Mouse (Mus musculus): ENCODE measurements around the gene Olfr826. TPM values are rescaled to one million over a fixed set of nuclear protein-coding genes. Genes with fewer than 3 reads are reported as not detected.

Gene Olfr826
- not detected in 2 replicates for polyA plus RNA-seq (2015; fragmentation: Nextera tagmentation; extraction: Ambion mirVana)

GRCm38 (mm10) chr10:130184086-130184485 lies at the start of gene Olfr826:
TSS of gene Olfr826 (minus strand) at chr10:130184186.
- H3K4me2 ChIP-seq (replicated peaks; ENCODE audit: low read depth), result no peak within 1 kb of the TSS
- TF ChIP-seq CTCF (IDR thresholded peaks at IDR 0.05; ENCODE audit: low read depth), result no peak
- WGBS, result 64% methylated on average over 1 of the region's 1 CpGs
- no peaks in the 10 kb centered on the region for H3K27me3 ChIP-seq (replicated peaks; ENCODE audit: control insufficient read depth, insufficient read depth, low read length)
- ATAC-seq, result no peak
- no peak within 1 kb of the TSS for H3K4me3 ChIP-seq (ENCODE audit: low read depth, low read length)
- H3K27ac ChIP-seq (ENCODE audit: low read depth, low read length), result no peak within 1 kb of the TSS
- no peak within 1 kb of the TSS for H3K9ac ChIP-seq (ENCODE audit: low read depth, low read length)
- no peaks in the 10 kb centered on the region for H3K36me3 ChIP-seq (ENCODE audit: control insufficient read depth, insufficient read depth)
- H3K9me3 ChIP-seq (ENCODE audit: control insufficient read depth), result no peaks in the 10 kb centered on the region
- H3K4me1 ChIP-seq (replicated peaks; ENCODE audit: control insufficient read depth, insufficient read depth, low read length), result no peaks in the 10 kb centered on the region

DNA sequence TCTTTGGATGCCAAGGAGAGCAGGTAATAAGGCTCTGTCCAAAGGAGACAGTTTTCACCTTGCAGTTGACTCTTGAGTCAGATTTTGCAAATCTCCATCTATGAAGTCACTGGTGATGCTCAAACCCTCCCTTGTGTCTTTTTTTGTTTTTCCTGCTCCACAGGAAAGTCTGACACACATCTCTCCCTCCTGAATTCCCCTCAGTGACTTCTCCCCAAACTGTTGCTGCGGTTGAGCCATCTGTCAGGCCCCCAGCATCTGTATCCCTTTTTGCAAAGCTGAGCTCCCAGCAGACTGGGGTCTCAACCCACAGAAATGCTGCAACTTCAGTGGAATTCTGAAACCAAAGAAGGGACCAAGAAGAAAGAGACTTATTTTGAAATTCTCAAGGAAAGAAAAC lies 48.1 kb upstream of the Olfr826 start:
- H3K4me3 ChIP-seq (ENCODE audit: low read depth, low read length), result no peak overlapping the region
- no peaks in the 10 kb centered on the region for H3K36me3 ChIP-seq (ENCODE audit: control insufficient read depth, insufficient read depth)
- no peaks in the 10 kb centered on the region for H3K4me1 ChIP-seq (replicated peaks; ENCODE audit: control insufficient read depth, insufficient read depth, low read length)
- 81% methylated on average over 1 of the region's 1 CpGs for WGBS
- no peaks in the 10 kb centered on the region for H3K27me3 ChIP-seq (replicated peaks; ENCODE audit: control insufficient read depth, insufficient read depth, low read length)
- no peaks in the 10 kb centered on the region for H3K9me3 ChIP-seq (ENCODE audit: control insufficient read depth)
- H3K27ac ChIP-seq (ENCODE audit: low read depth, low read length), result no peak overlapping the region
- no peak for TF ChIP-seq CTCF (IDR thresholded peaks at IDR 0.05; ENCODE audit: low read depth)
- no peak overlapping the region for H3K4me2 ChIP-seq (replicated peaks; ENCODE audit: low read depth)
- no peak overlapping the region for H3K9ac ChIP-seq (ENCODE audit: low read depth, low read length)
- no peak for ATAC-seq

GRCm38 (mm10) chr10:130229584-130229983 lies 45.6 kb upstream of the Olfr826 start:
- Histone ChIP-seq H3K4me2 (replicated peaks; ENCODE audit: low read depth) (no peak overlapping the region), H3K9me3 (ENCODE audit: control insufficient read depth) (no peaks in the 10 kb centered on the region), H3K27me3 (replicated peaks; ENCODE audit: control insufficient read depth, insufficient read depth, low read length) (no peaks in the 10 kb centered on the region), H3K9ac (ENCODE audit: low read depth, low read length) (no peak overlapping the region), H3K36me3 (ENCODE audit: control insufficient read depth, insufficient read depth) (no peaks in the 10 kb centered on the region), H3K4me1 (replicated peaks; ENCODE audit: control insufficient read depth, insufficient read depth, low read length) (no peaks in the 10 kb centered on the region), H3K27ac (ENCODE audit: low read depth, low read length) (no peak overlapping the region), H3K4me3 (ENCODE audit: low read depth, low read length) (no peak overlapping the region)
- TF ChIP-seq CTCF (IDR thresholded peaks at IDR 0.05; ENCODE audit: low read depth), result peak; percentile 42; the same call in 1 of the 2 replicates
- WGBS, result 88% methylated on average over 5 of the region's 5 CpGs
- ATAC-seq, result no peak

DNA sequence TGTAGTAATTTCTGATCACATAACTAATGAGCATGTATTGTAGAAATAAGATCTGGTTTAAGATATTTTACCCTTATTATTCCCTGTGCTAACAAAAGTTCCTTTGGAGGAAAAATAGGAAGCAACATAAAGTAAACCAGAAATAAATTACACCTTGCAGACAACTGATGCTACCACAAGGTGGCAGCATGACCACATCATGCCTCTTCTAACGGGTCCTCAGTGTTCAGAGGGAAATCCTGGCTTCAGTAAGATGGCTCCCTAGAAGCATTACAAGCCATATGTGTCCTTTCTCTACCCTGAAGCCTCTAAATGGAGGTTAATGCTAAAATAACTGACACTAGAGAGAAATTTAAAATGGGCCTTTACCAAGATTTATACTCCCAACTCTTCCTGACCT lies 44.3 kb upstream of the Olfr826 start:
- ATAC-seq, result 0 out of 2 replicates have a peak, but pooled peaks have one; percentile 51
- TF ChIP-seq CTCF (IDR thresholded peaks at IDR 0.05; ENCODE audit: low read depth), result peak; percentile 88
- Histone ChIP-seq H3K27ac (ENCODE audit: low read depth, low read length) (no peak overlapping the region), H3K4me3 (ENCODE audit: low read depth, low read length) (no peak overlapping the region), H3K4me1 (replicated peaks; ENCODE audit: control insufficient read depth, insufficient read depth, low read length) (no peaks in the 10 kb centered on the region), H3K9ac (ENCODE audit: low read depth, low read length) (no peak overlapping the region), H3K9me3 (ENCODE audit: control insufficient read depth) (no peaks in the 10 kb centered on the region), H3K36me3 (ENCODE audit: control insufficient read depth, insufficient read depth) (no peaks in the 10 kb centered on the region), H3K27me3 (replicated peaks; ENCODE audit: control insufficient read depth, insufficient read depth, low read length) (no peaks in the 10 kb centered on the region), H3K4me2 (replicated peaks; ENCODE audit: low read depth) (no peak overlapping the region)
- 0% methylated on average over 1 of the region's 1 CpGs for WGBS

DNA sequence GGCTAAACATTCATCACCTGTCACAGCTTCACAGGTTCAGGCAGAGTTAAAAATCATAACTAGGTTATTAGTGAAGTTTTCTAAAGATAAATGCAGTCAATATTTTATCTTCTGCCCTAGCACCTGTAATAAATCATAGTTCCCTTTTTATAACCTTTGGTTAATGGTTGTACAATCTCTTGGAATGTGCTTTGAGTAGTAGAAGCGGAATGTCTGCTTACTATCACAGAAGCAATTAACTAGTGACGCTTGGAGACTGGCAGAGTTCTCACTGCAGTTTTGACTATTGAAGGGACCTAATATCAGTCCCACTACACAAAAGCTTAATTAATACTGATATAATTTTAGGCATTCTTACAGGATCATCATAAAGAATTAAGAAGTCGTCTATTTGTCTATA lies 41.0 kb upstream of the Olfr826 start:
- Histone ChIP-seq H3K27ac (ENCODE audit: low read depth, low read length) (no peak overlapping the region), H3K27me3 (replicated peaks; ENCODE audit: control insufficient read depth, insufficient read depth, low read length) (no peaks in the 10 kb centered on the region), H3K9ac (ENCODE audit: low read depth, low read length) (no peak overlapping the region), H3K9me3 (ENCODE audit: control insufficient read depth) (no peaks in the 10 kb centered on the region), H3K36me3 (ENCODE audit: control insufficient read depth, insufficient read depth) (no peaks in the 10 kb centered on the region), H3K4me2 (replicated peaks; ENCODE audit: low read depth) (no peak overlapping the region), H3K4me1 (replicated peaks; ENCODE audit: control insufficient read depth, insufficient read depth, low read length) (no peaks in the 10 kb centered on the region), H3K4me3 (ENCODE audit: low read depth, low read length) (no peak overlapping the region)
- ATAC-seq, result peak; percentile 49; the same call in 1 of the 2 replicates
- no peak for TF ChIP-seq CTCF (IDR thresholded peaks at IDR 0.05; ENCODE audit: low read depth)
- 24% methylated on average over 3 of the region's 3 CpGs for WGBS

GRCm38 (mm10) chr10:130214303-130214702 lies 30.3 kb upstream of the Olfr826 start, which contains the start of gene Olfr827:
TSS of gene Olfr827 (minus strand) at chr10:130214403.
- WGBS, result 81% methylated on average over 1 of the region's 1 CpGs
- TF ChIP-seq CTCF (IDR thresholded peaks at IDR 0.05; ENCODE audit: low read depth), result no peak

DNA sequence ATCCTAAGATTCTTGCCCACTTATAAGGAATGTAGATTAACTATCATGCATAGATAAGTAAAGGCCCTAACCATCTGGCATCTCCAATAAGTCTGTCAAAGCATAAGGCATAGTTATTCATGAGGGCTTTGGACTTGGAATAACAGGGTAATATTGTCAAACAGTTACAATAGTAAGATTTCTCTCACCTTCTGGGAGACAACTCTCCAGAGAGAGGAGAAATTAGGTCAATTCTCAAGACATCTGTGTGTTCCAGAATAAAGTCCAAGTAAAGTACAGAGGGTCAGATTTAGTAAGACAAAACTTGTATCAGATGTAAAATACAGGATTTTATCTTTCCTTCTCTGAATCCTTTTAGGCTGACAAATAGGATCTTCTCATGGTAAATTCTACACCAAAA lies 17.3 kb downstream of the Olfr826 start, which contains the start of gene Olfr825:
Gene Olfr825, minus strand, starts transcription at position 101 of the 400 bp plus-strand sequence.
- Histone ChIP-seq H3K27me3 (replicated peaks; ENCODE audit: control insufficient read depth, insufficient read depth, low read length) (no peaks in the 10 kb centered on the region), H3K27ac (ENCODE audit: low read depth, low read length) (no peak within 1 kb of the TSS), H3K4me2 (replicated peaks; ENCODE audit: low read depth) (no peak within 1 kb of the TSS), H3K9ac (ENCODE audit: low read depth, low read length) (no peak within 1 kb of the TSS), H3K4me1 (replicated peaks; ENCODE audit: control insufficient read depth, insufficient read depth, low read length) (no peaks in the 10 kb centered on the region), H3K4me3 (ENCODE audit: low read depth, low read length) (no peak within 1 kb of the TSS), H3K9me3 (ENCODE audit: control insufficient read depth) (no peaks in the 10 kb centered on the region), H3K36me3 (ENCODE audit: control insufficient read depth, insufficient read depth) (no peaks in the 10 kb centered on the region)
- ATAC-seq, result no peak
- TF ChIP-seq CTCF (IDR thresholded peaks at IDR 0.05; ENCODE audit: low read depth), result no peak

More at GRCm38 (mm10) chr10:130214303-130214702, 30.3 kb upstream of the Olfr826 start, which contains the start of gene Olfr827:
- no peak within 1 kb of the TSS for H3K27ac ChIP-seq (ENCODE audit: low read depth, low read length)
- H3K9me3 ChIP-seq (ENCODE audit: control insufficient read depth), result no peaks in the 10 kb centered on the region
- no peaks in the 10 kb centered on the region for H3K4me1 ChIP-seq (replicated peaks; ENCODE audit: control insufficient read depth, insufficient read depth, low read length)
- no peak within 1 kb of the TSS for H3K9ac ChIP-seq (ENCODE audit: low read depth, low read length)
- ATAC-seq, result no peak
- no peak within 1 kb of the TSS for H3K4me3 ChIP-seq (ENCODE audit: low read depth, low read length)
- no peak within 1 kb of the TSS for H3K4me2 ChIP-seq (replicated peaks; ENCODE audit: low read depth)
- no peaks in the 10 kb centered on the region for H3K27me3 ChIP-seq (replicated peaks; ENCODE audit: control insufficient read depth, insufficient read depth, low read length)
- H3K36me3 ChIP-seq (ENCODE audit: control insufficient read depth, insufficient read depth), result no peaks in the 10 kb centered on the region

All from intestine, postnatal 0 days (tissue).